Comparison of ENCODE assay signal across 36 mouse cellular contexts in genomic region chr3:32467321-32467720, GRCm38 (mm10). TPM values are rescaled to one million over a fixed set of nuclear protein-coding genes. Genes with fewer than 3 reads are reported as not detected.
"Had no signal": no experiment of that assay in that cellular context is flagged by ENCODE, and none has a peak within 500 bp of the region (broad histone marks: within the 10 kb centered on the region; RNA-seq: fewer than 3 reads in every experiment).

No protein-coding gene starts in this region.

- H3K27ac ChIP-seq: limb, embryonic 10.5 days; limb, embryonic 12.5 days; limb, embryonic 13.5 days; limb, embryonic 15.5 days; liver, embryonic 12.5 days; liver, embryonic 13.5 days; liver, embryonic 14.5 days; liver, embryonic 15.5 days; lung, embryonic 15.5 days; macrophage; midbrain, embryonic 10.5 days; midbrain, embryonic 12.5 days; midbrain, embryonic 13.5 days; midbrain, embryonic 15.5 days; neural tube, embryonic 12.5 days had no signal

- ATAC-seq: liver, embryonic 12.5 days; liver, postnatal 0 days; lung, postnatal 0 days; midbrain, embryonic 13.5 days; midbrain, embryonic 15.5 days; midbrain, embryonic 16.5 days had no signal

- H3K9ac ChIP-seq: limb, embryonic 12.5 days; limb, embryonic 13.5 days; limb, embryonic 15.5 days; liver, embryonic 12.5 days; liver, embryonic 13.5 days; liver, embryonic 14.5 days; liver, embryonic 15.5 days; liver, postnatal 0 days; lung, embryonic 14.5 days; lung, embryonic 15.5 days; midbrain, embryonic 12.5 days; midbrain, embryonic 13.5 days; midbrain, embryonic 15.5 days; neural tube, embryonic 12.5 days had no signal

- H3K4me3 ChIP-seq: limb, embryonic 10.5 days; limb, embryonic 12.5 days; limb, embryonic 13.5 days; limb, embryonic 15.5 days; liver, embryonic 12.5 days; liver, embryonic 13.5 days; liver, embryonic 15.5 days; lung, embryonic 15.5 days; megakaryocyte, embryonic 14.5 days; midbrain, embryonic 10.5 days; midbrain, embryonic 12.5 days; midbrain, embryonic 13.5 days; midbrain, embryonic 15.5 days; myocyte; neural tube, embryonic 12.5 days had no signal

- H3K4me1 ChIP-seq: liver, embryonic 12.5 days; liver, embryonic 13.5 days; liver, embryonic 15.5 days; midbrain, embryonic 12.5 days; midbrain, embryonic 13.5 days; midbrain, embryonic 15.5 days had no signal

- DNase-seq: left cerebral cortex, postnatal 4 days; liver; liver, embryonic 13.5 days; liver, postnatal 0 days; lung, adult 18-20 months; lung, adult 2 months; lung, embryonic 14.5 days; lung, postnatal 10 days; lung, postnatal 14 days; lung, postnatal 36 days; lung, postnatal 4 days; midbrain, embryonic 14.5 days had no signal

- H3K27me3 ChIP-seq: limb, embryonic 12.5 days; limb, embryonic 13.5 days; limb, embryonic 15.5 days; liver, embryonic 12.5 days; liver, embryonic 13.5 days; liver, embryonic 15.5 days; lung, embryonic 15.5 days; midbrain, embryonic 12.5 days; midbrain, embryonic 13.5 days; midbrain, embryonic 15.5 days; neural tube, embryonic 12.5 days had no signal

- H3K4me2 ChIP-seq: limb, embryonic 12.5 days; limb, embryonic 13.5 days; limb, embryonic 15.5 days; liver, embryonic 11.5 days; liver, embryonic 12.5 days; liver, embryonic 13.5 days; liver, embryonic 15.5 days; lung, embryonic 14.5 days; lung, embryonic 15.5 days; midbrain, embryonic 11.5 days; midbrain, embryonic 12.5 days; midbrain, embryonic 13.5 days; midbrain, embryonic 15.5 days; neural tube, embryonic 12.5 days had no signal

- H3K9me3 ChIP-seq: limb, embryonic 10.5 days; limb, embryonic 12.5 days; limb, embryonic 13.5 days; limb, embryonic 15.5 days; liver, embryonic 12.5 days; liver, embryonic 13.5 days; liver, embryonic 15.5 days; lung, embryonic 15.5 days; megakaryocyte, embryonic 14.5 days; midbrain, embryonic 10.5 days; midbrain, embryonic 12.5 days; midbrain, embryonic 13.5 days; midbrain, embryonic 15.5 days; neural tube, embryonic 12.5 days had no signal

RNA-seq across cellular contexts. Expression of gene Kcnmb3, which starts 24.7 kb away (rescaled TPM):
- polyA plus RNA-seq: limb, embryonic 14.5 days; limb, embryonic 15.5 days; liver, adult 2 months; liver, embryonic 12.5 days; liver, embryonic 13.5 days; liver, embryonic 14.5 days; liver, embryonic 15.5 days; liver, embryonic 16.5 days; liver, postnatal 0 days; lung, adult 2 months; lung, embryonic 15.5 days; macrophage; midbrain, embryonic 10.5 days; myocyte; neural tube, embryonic 11.5 days had no signal
